Mouse (Mus musculus): ENCODE measurements around the gene Abi3.
A peak's percentile ranks its signal among the peaks of the same experiment; 100 is the strongest.
"Not testable (repeated sequence)": the region's sequence is repeated elsewhere in the genome, so short reads cannot be mapped to it uniquely, and the experiment has no call there.

Gene Abi3

DNA sequence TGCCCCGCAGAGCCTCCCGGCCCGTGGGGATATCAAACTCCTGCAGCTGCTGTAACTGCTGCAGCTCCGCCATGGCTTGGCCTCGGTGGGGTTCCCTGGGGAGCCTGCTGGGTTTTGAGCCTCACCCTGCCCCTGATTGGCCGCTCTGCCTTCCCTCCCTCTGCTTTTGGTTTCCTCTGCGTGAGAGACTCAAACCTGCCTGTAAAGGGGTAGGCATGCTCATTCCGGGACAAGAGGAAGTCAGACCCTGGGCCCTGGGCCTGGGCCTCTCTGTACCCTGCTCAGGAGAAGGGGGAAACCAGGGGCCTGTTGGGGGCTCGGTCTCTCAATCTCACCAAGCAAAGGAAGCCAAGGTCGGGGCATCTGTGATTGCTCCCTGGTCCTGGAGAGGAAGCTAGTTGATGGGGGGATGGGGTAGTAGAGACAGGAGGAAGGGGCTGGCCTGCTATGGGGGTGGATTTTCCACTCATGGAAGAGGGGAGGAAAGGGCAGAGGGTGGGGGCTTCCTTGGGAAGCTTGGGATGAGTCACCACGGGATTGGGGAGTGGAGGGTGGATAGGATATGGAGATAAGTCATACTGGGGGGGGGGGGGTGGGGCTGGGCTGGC is at the start of gene Abi3:
Abi3 (minus strand) TSS at position 403 of the 608 bp plus-strand sequence.
- no peak for DNase-seq (ENCODE audit: low spot score)

DNA sequence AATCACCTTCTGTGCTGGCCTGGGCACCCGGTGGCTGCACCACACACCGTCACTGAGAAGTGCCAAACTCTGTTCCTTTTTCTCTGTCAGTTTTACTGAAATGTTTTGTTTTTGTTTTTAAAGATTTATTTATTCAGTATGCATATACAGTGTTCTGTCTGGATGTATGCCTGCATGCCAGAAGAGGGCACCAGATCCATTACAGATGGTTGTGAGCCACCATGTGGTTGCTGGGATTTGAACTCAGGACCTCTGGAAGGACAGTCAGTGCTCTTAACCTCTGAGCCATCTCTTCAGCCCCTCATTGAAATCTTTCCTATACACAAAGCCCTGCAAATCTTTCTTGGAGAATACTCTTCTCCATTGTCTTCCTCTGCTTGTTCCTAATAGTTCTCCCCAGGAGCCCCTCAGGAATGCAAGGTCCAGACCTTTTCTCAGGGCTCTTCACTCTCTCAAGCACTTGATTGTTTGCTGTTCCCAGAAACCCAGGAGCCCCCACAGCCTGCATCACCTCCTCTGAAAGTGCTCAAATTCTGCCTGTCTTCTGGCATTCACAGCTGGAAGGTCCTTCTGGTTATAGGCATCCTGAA is 48.3 kb upstream of the Abi3 start:
- DNase-seq (ENCODE audit: low spot score) = no peak

DNA sequence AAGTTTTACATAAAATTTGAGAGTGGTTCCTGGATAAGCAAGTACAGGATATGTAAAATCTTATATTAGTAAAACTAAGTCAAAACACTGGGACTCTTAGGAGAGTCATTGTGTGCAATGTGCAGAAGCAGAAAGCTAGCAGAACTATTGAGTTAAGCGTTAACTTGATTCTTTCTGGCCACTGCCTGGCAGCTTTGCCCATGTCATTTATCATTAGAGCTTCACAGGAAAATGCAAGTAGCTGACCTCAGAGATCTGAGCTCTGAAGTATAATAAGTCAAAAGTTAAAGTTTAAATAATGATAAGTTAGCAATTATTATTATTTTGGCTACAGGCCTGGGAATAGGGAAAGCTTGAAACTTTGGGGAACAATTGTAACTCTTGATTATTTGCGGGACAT is 37.6 kb upstream of the Abi3 start:
- DNase-seq (ENCODE audit: low spot score) = not testable (repeated sequence)

DNA sequence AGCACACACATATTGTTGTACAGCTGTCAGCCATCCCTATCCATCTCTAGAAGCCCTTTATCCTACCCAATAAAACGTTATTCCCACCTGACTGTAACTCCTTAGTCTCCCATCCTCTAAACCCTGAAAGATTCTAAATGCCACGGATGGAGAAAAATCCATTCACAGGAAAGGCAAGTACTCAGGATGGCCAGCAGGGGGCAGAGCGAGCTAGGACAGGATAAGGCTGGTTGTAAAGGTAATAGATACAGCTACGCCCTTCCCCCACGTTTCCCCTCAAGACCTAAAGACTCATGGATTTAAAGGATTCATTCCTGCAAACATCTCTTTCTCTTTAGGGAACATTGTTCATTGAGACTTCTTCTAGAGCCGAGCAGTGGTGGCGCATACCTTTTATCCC is 34.0 kb upstream of the Abi3 start:
- peak; percentile 85 for DNase-seq (ENCODE audit: low spot score)

DNA sequence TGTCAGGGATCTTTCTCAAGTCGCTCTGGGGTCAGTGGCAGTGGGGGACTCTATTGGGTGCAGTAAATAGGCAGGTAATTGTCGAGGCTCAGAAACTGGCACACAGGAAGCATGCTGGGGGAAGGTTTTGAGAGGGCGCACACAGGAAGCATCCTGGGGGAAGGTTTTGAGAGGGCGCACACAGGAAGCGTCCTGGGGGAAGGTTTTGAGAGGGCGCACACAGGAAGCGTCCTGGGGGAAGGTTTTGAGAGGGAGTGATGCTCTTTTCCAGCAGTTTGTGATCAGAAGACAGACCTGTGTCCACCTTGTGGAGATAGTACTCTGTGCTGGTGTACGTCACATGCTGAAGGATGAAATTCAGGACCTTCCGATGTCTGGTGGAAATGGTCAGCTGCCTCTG is 33.5 kb upstream of the Abi3 start:
- DNase-seq (ENCODE audit: low spot score) = no peak

DNA sequence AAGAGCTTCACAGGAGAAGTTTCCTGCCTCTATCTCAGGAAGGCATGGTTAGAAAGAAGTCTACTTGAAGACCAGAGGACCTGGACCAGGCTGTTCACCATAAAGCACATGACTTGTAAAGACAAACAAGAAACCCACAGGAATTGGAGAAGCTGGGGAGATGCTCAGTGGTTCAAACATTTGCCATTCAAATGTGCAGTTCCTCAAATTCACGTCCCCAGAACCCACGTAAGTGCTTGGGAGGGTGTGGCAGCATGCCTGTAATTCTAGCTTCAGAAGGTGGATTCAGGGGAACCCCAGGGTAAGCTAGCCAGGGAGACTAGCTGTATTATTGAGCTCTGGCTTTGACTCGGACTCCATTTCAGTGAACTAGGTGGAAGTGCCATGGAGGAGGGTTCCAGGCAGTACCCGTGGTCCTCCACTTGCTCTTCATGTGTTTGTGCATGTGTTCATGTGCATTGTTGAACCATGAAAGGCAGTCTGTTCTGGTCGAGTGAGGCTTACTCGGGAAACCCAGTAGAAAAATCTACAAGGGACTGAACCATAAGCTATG is 27.7 kb upstream of the Abi3 start:
- no peak for DNase-seq (ENCODE audit: low spot score)

DNA sequence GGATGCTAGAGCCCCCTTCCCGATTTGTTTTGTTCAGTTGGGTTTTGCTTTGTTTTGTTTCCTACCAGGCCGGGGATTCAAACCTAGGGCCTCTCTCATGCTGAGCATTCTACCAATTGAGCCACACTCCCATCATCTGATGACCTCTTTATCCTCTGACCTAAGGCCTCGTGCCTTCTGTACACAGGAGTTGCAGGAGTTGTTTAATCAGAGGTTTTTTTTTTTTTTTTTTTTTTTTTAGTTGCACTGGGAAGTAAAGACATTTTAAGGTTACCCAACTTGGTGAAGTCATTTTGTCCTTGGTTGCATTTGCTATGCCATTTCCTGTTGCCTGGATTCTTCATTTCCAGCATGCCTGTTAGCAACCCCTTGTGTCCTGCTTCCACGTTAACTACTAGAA is 27.2 kb upstream of the Abi3 start:
- no peak for DNase-seq (ENCODE audit: low spot score)

DNA sequence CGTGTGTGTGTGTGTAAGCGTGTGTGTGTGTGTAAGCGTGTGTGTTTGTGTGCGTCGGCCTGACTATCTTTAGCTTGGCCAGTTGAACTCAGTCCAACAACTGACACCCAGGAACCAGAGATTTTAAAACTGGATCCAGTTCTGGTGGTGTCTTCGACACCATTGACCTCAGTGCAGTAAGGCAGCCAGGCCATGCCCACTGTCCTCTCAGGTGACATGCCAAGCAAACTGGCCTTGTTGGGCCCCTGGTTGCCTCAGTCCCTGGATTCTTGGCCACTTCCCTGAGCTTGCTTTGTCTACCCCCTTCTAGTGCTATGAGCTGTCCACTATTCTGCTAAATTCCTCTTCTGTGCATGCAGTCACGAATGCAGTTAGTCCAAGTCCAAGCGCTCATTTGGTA is 19.1 kb upstream of the Abi3 start:
- no peak for DNase-seq (ENCODE audit: low spot score)

DNA sequence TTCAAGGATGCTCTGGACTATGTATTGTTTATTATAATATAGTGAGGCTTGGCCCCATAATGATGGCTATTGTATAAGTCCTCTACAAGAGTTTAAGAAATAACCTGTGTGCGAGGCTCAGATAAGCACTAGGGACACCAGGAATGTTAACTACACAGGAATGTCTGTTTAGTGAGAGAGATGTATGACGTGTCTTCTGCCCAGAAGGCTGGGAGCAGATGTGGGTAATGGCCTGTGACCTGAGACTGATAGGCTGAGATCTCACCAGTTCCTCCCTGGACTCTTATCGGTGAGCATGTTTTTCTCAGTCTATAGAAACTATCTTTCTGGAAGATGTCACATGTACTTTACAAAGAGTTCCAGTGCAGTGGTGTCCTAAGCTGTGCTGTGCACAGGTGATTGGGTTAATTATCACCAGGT is 17.8 kb upstream of the Abi3 start:
- DNase-seq (ENCODE audit: low spot score) = no peak

DNA sequence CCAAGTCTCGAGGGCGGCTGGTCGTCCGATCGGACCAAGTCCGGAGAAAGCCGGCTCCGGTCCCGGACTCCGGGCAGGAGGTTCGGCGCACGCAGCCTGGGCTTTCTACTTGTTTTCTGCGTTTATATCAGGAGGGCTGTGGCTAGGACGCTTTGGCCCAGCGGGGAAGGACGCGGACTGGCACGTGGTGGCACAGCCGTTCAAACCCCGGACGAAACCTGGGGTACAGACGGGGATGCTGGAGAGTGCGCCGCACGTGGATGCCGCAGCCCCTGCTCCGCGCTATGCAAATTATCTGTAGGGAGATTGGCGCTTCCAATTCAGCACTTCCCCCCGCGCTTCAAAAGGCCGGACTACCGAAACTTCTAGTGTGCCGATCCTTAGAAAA is 17.2 kb upstream of the Abi3 start:
- DNase-seq (ENCODE audit: low spot score) = peak; percentile 79

DNA sequence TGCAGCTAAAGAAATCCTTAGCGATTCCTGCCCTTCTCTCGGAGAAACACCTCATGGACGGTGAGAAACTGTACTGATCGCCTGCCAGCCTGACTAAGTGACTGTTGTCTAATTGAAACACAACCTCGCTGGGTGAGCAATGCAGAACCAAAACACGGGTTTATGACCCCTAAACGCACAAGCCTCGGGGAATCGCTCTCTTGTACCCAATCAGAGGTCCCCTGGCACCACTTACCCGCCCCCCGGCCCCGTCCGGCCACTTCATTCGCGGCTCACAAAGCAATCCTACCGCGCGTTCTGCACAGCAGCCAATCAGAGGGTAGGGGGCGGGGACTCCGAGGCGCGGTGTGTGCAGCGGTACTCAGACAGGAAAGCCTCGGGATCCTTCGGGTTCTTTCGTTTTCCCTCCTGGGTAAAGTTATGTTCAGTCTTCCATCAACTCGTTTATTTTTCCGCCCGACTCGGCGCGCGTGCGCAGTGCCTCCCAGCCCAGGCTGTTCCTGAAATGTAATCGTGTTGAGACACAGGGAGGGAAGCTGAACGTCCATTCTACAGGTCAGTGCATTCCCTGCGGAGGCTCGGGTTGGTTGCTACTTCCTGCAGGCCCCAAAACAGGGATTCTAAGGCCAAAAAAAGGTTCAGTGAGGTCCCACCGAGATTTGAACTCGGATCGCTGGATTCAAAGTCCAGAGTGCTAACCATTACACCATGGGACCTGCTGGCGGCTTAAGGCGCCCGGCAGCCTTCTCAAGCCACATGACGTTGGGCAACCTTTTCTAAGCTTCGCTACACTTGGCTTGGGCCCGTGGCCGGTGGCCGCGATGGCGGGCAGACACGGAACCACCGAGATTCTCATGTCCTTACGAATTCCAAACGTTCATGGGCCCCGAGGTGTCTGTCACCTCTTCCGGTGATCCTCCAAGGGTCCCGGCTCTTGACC is 16.5 kb upstream of the Abi3 start:
- peak; percentile 98 for DNase-seq (ENCODE audit: low spot score)

DNA sequence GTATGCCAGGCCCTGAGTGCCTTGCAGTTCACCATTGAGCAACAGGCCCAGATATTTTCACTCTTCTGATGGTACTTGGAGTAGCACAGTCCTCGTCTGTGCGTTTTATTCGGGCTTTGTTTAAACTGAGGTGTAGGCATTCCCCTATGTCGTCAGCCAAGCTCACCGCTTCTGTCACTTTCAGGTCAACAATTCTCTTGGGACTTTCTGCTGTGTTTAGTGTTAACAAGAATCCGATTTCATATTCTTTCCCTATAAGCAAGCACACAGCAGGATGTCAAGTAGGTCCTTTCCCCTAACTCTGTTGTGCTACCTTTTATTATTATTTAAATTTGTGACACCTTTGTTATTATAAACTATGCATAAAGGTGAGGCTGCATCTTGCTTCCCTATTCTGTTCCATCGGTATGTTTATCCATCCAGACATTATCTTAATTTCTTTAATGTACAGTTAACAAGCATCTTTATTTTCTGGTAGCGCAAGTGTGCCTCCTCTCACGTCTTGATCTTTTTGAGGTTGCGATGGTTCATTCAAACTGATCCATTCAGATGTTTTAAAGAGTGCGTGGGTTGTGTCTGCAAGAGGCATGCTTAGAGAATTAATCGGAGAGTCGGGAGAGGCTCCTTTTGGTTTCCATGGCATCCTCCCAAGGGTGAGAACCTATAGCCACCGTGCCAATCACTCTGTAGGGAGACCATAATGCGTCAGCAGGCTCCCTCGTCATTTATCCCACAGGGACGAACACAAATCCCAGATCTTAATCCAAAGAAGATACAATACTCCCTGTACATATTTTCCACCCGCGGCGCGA is 15.6 kb upstream of the Abi3 start:
- peak; percentile 12 for DNase-seq (ENCODE audit: low spot score)

DNA sequence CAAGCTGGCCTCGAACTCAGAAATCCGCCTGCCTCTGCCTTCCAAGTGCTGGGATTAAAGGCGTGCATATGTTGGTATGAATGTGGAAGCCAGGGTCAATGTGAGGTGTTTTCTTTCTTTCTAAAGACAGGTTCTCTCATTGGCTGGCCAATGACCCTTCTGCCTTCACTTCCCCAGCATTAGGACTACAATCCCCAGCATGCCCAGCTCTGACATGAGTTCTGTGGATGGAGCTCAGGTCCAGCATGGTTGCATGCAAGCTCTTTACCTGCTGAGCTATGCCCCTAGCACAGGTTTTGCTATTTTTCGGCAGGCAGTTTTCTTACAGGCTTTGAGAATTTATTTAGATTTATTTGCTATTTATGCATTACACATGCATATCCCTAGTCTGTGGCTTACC is 15.0 kb upstream of the Abi3 start:
- DNase-seq (ENCODE audit: low spot score) = no peak

DNA sequence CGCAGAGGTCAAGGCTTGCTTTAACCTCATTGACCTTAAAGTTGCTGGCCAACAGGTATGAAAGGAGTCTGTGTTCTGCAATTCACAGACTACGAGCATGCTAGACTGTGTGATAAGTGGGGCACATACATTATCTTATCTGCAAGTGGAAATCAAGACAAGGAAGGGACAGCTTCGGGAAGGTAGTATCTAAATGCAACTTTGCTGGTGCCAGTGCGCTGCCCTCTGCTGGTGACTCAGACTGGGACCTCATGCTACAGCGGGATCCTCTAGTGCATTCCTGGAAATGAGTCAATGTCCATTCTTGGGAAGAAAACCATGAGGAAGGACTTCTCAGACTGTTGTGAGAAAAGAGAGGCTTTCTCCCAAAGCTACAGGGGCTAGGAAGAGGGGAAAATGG is 11.4 kb upstream of the Abi3 start:
- DNase-seq (ENCODE audit: low spot score) = peak; percentile 68

DNA sequence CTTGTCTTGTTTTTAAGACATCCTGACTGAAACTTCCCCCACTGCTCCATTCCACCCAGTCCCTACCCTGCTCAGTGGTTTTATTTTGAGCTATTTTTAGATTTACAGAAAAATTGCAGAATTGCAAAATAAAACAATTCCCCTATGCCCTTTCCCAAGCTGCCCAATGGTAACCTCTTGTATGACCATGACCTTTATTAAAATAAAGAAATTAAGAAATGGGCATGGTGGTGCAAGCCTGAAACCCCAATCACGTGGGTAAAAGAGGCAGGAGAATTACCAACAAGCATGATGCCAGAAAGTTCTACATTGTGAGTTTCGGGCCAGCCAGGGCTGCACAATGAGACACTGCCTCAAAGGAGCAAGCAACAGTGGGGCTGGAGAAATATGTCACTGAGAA is 8.6 kb upstream of the Abi3 start:
- DNase-seq (ENCODE audit: low spot score) = no peak

DNA sequence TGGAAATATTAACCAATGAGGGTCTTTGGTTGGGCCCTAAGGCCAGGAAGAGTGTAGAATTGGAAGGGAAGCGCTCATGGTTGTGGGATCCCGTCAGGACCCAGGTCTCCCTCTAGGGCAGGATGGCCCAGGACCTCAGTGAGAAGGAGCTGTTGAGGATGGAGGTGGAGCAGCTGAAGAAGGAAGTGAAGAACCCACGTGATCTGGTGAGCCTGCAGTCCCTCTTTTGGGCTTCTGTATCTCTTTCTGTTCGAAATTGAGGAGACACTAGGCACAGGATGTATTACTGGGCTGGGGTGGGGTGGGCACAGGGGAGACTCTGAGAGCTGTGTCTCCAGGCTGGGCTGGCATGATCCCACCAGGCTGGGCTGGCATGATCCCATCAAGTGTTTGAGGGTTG is 2.7 kb upstream of the Abi3 start:
- no peak for DNase-seq (ENCODE audit: low spot score)

DNA sequence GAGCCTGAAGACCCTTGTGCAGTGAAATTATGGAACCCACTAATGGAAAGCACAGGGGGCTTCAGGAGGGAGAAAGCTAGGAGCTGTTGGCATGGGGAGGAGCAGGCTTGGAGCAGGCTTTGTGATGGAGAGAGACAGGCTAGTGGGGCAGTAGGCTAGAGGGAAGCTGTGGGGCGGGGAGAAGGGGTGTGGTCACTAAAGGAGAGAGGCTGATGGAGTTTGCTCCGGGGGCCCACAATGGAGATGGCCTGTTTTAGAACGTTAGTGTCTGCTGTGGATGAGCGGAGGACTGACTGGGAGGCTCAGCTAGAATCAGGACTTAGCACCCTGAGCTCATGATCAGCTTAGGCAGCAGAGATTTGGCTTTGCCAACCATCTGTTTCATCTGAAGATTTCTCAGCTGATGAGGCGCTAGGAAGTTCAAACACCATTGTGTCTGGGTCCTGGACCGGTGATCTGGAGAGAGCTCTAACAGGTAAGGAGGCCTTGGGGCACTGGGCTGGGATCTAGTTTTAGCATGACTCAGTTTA is 1.2 kb upstream of the Abi3 start:
- DNase-seq (ENCODE audit: low spot score) = peak; percentile 22

DNA sequence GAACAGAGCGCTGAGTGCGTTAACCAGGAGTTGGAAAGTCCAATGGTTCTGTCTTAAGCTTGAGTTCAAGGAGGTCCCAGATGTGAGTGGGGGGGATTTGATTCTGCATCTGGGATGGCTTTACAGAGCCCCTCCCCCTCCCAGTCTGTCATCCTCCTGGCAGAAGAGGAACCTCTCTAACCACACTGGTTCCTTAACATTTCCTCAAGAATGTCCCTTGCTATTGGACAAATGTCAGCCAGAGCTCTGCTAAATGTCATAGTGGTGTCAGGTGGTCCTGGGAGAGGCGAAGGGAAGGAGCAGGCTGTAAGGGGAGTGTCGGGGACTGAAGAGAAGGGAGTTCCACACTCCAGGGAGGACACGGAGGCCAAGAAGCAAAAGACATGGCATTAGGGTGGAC is 677 bp upstream of the Abi3 start:
- DNase-seq (ENCODE audit: low spot score) = no peak

DNA sequence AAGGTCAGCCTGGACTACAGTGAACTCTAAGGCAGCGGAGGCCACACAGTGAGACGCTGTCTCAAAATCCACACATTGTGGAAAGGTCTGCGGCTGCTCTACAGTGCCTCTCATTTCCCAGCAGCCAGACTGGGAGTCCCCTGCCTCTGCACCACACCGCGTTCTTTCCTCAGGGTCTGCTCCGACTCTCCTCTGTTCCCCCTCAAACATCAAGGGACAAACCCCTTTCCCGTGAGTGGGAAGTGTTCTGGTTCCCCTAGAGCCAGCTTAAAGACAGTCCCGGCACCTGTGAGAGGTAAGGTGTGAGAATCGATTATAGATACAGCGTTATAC is 812 bp downstream of the Abi3 start:
- DNase-seq (ENCODE audit: low spot score) = no peak

DNA sequence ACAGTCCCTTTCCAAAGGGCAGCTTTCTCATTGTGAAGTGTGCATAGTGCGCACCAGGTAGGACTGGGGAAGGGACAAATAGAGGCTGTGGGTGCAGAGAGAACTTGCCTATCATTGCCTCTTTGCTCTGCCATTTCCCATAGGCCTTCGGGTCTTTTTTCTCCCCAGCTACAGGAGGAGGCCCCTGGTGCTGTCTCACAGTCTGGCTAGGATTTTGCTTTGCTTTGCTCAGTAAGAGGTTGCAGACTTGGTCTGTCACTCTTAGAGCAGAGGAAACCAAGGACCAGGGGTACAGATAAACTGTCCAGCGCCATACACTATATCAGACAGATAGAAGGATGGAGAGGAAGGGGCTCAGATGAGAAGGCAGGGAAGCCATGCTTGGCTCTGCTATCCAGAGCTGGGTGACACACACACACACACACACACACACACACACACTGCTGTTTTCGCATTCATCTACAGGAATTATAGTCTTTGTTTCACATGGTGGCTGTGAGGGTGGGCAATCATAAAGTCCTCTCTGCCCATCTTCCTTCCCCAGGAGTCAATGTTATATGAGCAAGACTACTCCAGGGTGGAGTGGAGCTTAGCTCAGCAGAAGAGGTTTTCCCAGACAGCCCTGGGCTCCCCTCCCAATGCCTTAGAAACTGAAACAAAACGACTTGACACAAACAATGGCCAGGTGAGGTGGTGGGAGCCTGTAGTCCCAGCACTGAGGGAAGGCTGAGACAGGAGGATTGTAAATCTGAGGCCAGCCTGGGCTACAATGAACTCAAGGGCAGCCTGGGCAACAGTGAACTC is 1.4 kb downstream of the Abi3 start:
- no peak for DNase-seq (ENCODE audit: low spot score)

Data from retina, embryonic 14.5 days (tissue).